Mouse (Mus musculus): ENCODE measurements around the gene A630076J17Rik.

DNA sequence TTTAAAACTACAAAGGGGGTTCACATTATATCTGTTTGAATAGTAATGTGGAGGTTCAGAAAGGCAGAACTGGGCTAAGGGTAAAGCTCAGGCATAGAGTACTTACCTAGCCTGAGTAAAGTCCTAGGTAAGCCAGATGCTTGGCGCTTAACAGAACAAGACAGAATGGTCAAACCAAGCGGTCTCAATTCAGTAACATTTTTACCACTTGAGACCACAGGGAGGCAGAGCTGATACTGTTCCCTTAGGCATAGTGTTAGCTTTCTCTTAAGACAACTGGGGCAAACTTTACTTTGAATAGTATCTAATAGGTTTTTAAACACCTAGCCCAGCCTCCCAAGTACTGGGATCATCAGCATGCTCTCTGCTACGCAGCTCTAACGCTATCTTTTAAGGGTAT is 45.6 kb downstream of the A630076J17Rik start:
- no peak for TF ChIP-seq POLR2A (IDR thresholded peaks at IDR 0.05; ENCODE audit: borderline replicate concordance, low read depth, low read length)
- TF ChIP-seq CTCF (IDR thresholded peaks at IDR 0.05; ENCODE audit: low read depth, low read length), result no peak

All from bone marrow macrophage, adult 2 months (primary cell).